Mouse (Mus musculus) stomach, embryonic 16.5 days (tissue): Measurements from ENCODE around the gene Adgb. TPM values are rescaled to one million over a fixed set of nuclear protein-coding genes. Genes with fewer than 3 reads are reported as not detected.

Source experiments
- ATAC-seq: fragments of 200-750 bp; cut with Nextera tagmentation; 2 replicates; pipeline ENCODE4 v1.8.0; 2017; ENCODE audit warnings: moderate number of reproducible peaks, moderate TSS enrichment; ENCODE audit not compliant: insufficient read depth, low FRiP score
- H3K27ac ChIP-seq: fragments of 300-500 bp; sonication (generic); 2 replicates; pipeline ENCODE4 v1.5.1; 2014; ENCODE audit warnings: low read length
- H3K27me3 ChIP-seq: fragments of 300-500 bp; sonication (generic); 2 replicates; pipeline ENCODE4 v1.6.1; 2014; ENCODE audit warnings: low read length, control low read depth, mixed read lengths; ENCODE audit not compliant: control insufficient read depth, insufficient read depth
- H3K36me3 ChIP-seq: fragments of 300-500 bp; sonication (generic); 2 replicates; pipeline ENCODE4 v1.6.1; 2014; ENCODE audit warnings: low read length; ENCODE audit not compliant: control insufficient read depth, insufficient read depth
- H3K4me1 ChIP-seq: fragments of 300-500 bp; sonication (generic); 2 replicates; pipeline ENCODE4 v1.6.1; 2014; ENCODE audit warnings: low read length, control low read depth, mixed read lengths; ENCODE audit not compliant: control insufficient read depth, insufficient read depth
- H3K4me2 ChIP-seq: fragments of 300-500 bp; sonication (generic); 2 replicates; pipeline ENCODE4 v1.6.1; 2014; ENCODE audit warnings: low read depth, low read length, mixed read lengths
- H3K4me3 ChIP-seq: fragments of 300-500 bp; sonication (generic); replicated peaks from 2 replicates; pipeline ENCODE4 v1.5.1; 2014; ENCODE audit warnings: mild to moderate bottlenecking, low read length
- H3K9ac ChIP-seq: fragments of 300-500 bp; sonication (generic); 2 replicates; pipeline ENCODE4 v1.6.1; 2014; ENCODE audit warnings: low read length
- H3K9me3 ChIP-seq: fragments of 300-500 bp; sonication (generic); replicated peaks from 2 replicates; pipeline ENCODE4 v1.6.1; 2016; ENCODE audit warnings: low read length, control low read depth; ENCODE audit not compliant: control insufficient read depth
- WGBS: fragments of 180-500 bp; shearing (Covaris S2); extraction: QIAGEN DNeasy Blood & Tissue Kit; methylation state at CpG from one replicate; pipeline ENCODE4 v1.1.7; 2014; 5-methylcytosine and 5-hydroxymethylcytosine counted together
- polyA plus RNA-seq: library from polyadenylated mRNA; unstranded; fragments of >200 nt; fragmentation: Nextera tagmentation; extraction: Ambion mirVana; gene quantifications from 2 replicates; pipeline ENCODE4 v1.2.1, GENCODE M21; 2015

Gene Adgb
- polyA plus RNA-seq, 1 experiment from 2014 or later: 0.48 TPM

GRCm38 (mm10) chr10:10374629-10375028, 97.5 kb downstream of the Adgb start:
- no peak for ATAC-seq
- H3K4me1 ChIP-seq: no peaks in the 10 kb centered on the region
- no peak overlapping the region for H3K4me3 ChIP-seq
- H3K9ac ChIP-seq: no peak overlapping the region
- no peaks in the 10 kb centered on the region for H3K9me3 ChIP-seq
- H3K4me2 ChIP-seq: no peak overlapping the region
- 51% methylated on average over 1 of the region's 1 CpGs for WGBS
- H3K36me3 ChIP-seq: no peaks in the 10 kb centered on the region
- no peaks in the 10 kb centered on the region for H3K27me3 ChIP-seq
- no peak overlapping the region for H3K27ac ChIP-seq

- Histone ChIP-seq H3K9me3 (no peaks in the 10 kb centered on the region), H3K4me3 (no peak overlapping the region), H3K4me1 (no peaks in the 10 kb centered on the region), H3K27ac (no peak overlapping the region), H3K9ac (no peak overlapping the region), H3K4me2 (no peak overlapping the region), H3K27me3 (no peaks in the 10 kb centered on the region), H3K36me3 (no peaks in the 10 kb centered on the region)
- WGBS: 65% methylated on average over 1 of the region's 1 CpGs
- ATAC-seq: no peak
Measured at GRCm38 (mm10) chr10:10364025-10364424, 108.1 kb downstream of the Adgb start.

GRCm38 (mm10) chr10:10355605-10356227, 116.4 kb downstream of the Adgb start:
- Histone ChIP-seq H3K27me3 (no peaks in the 10 kb centered on the region), H3K36me3 (no peaks in the 10 kb centered on the region), H3K27ac (no peak overlapping the region), H3K4me3 (no peak overlapping the region), H3K4me2 (no peak overlapping the region), H3K9me3 (no peaks in the 10 kb centered on the region), H3K4me1 (no peaks in the 10 kb centered on the region), H3K9ac (no peak overlapping the region)
- peak; percentile 56; the same call in 1 of the 2 replicates for ATAC-seq
- 19% methylated on average over 3 of the region's 3 CpGs for WGBS

GRCm38 (mm10) chr10:10352184-10352583, 119.9 kb downstream of the Adgb start:
- Histone ChIP-seq H3K36me3 (no peaks in the 10 kb centered on the region), H3K4me2 (no peak overlapping the region), H3K4me1 (no peaks in the 10 kb centered on the region), H3K9me3 (no peaks in the 10 kb centered on the region), H3K27me3 (no peaks in the 10 kb centered on the region), H3K9ac (no peak overlapping the region), H3K27ac (no peak overlapping the region), H3K4me3 (no peak overlapping the region)
- ATAC-seq: no peak
- 76% methylated on average over 3 of the region's 3 CpGs for WGBS

GRCm38 (mm10) chr10:10350550-10350949, 121.6 kb downstream of the Adgb start:
- Histone ChIP-seq H3K4me3 (no peak overlapping the region), H3K4me2 (no peak overlapping the region), H3K36me3 (no peaks in the 10 kb centered on the region), H3K4me1 (no peaks in the 10 kb centered on the region), H3K27ac (no peak overlapping the region), H3K9ac (no peak overlapping the region), H3K9me3 (no peaks in the 10 kb centered on the region), H3K27me3 (no peaks in the 10 kb centered on the region)
- WGBS: 88% methylated on average over 3 of the region's 3 CpGs
- no peak for ATAC-seq

GRCm38 (mm10) chr10:10343930-10344329, 128.2 kb downstream of the Adgb start:
- WGBS: 84% methylated on average over 3 of the region's 3 CpGs
- Histone ChIP-seq H3K27ac (no peak overlapping the region), H3K4me1 (no peaks in the 10 kb centered on the region), H3K4me2 (no peak overlapping the region), H3K9me3 (no peaks in the 10 kb centered on the region), H3K36me3 (no peaks in the 10 kb centered on the region), H3K9ac (no peak overlapping the region), H3K4me3 (no peak overlapping the region), H3K27me3 (no peaks in the 10 kb centered on the region)
- no peak for ATAC-seq

- no peaks in the 10 kb centered on the region for H3K36me3 ChIP-seq
- 87% methylated on average over 2 of the region's 2 CpGs for WGBS
Measured at GRCm38 (mm10) chr10:10325560-10325959, 146.6 kb downstream of the Adgb start.

GRCm38 (mm10) chr10:10322961-10323360, 149.2 kb downstream of the Adgb start:
- no peaks in the 10 kb centered on the region for H3K9me3 ChIP-seq
- H3K27me3 ChIP-seq: no peaks in the 10 kb centered on the region
- no peak for ATAC-seq
- H3K36me3 ChIP-seq: no peaks in the 10 kb centered on the region
- no peaks in the 10 kb centered on the region for H3K4me1 ChIP-seq
- H3K4me2 ChIP-seq: no peak overlapping the region
- no peak overlapping the region for H3K4me3 ChIP-seq
- no peak overlapping the region for H3K9ac ChIP-seq
- 74% methylated on average over 11 of the region's 11 CpGs for WGBS
- no peak overlapping the region for H3K27ac ChIP-seq

More at GRCm38 (mm10) chr10:10325560-10325959, 146.6 kb downstream of the Adgb start:
- Histone ChIP-seq H3K4me2 (no peak overlapping the region), H3K27me3 (no peaks in the 10 kb centered on the region), H3K9ac (no peak overlapping the region), H3K27ac (no peak overlapping the region), H3K4me1 (no peaks in the 10 kb centered on the region), H3K9me3 (no peaks in the 10 kb centered on the region), H3K4me3 (no peak overlapping the region)
- ATAC-seq: no peak

GRCm38 (mm10) chr10:10321119-10321781, 150.9 kb downstream of the Adgb start:
- H3K4me2 ChIP-seq: peak overlapping the region; percentile 30; the same call in 1 of the 2 replicates
- 0 out of 2 replicates have a peak overlapping the region, but pooled peaks have one; percentile 28 for H3K9ac ChIP-seq
- H3K27ac ChIP-seq: no peak overlapping the region
- no peaks in the 10 kb centered on the region for H3K36me3 ChIP-seq
- ATAC-seq: peak; percentile 92
- WGBS: 10% methylated on average over 20 of the region's 20 CpGs
- H3K4me1 ChIP-seq: no peaks in the 10 kb centered on the region
- no peaks in the 10 kb centered on the region for H3K27me3 ChIP-seq
- 0 out of 2 replicates have a peak overlapping the region, but pooled peaks have one; percentile 4 for H3K4me3 ChIP-seq
- no peaks in the 10 kb centered on the region for H3K9me3 ChIP-seq
